Mouse (Mus musculus) cerebellum, adult 2 months (tissue): ENCODE data around the gene Rbck1. TPM values are rescaled to one million over a fixed set of nuclear protein-coding genes. Genes with fewer than 3 reads are reported as not detected.
A peak's percentile ranks its signal among the peaks of the same experiment; 100 is the strongest.

Experiments
- DNase-seq, 2 experiments: peaks; one replicate each; pipeline ENCODE4 v3.0.0; 2021
- H3K27ac ChIP-seq: fragments of 200-500 bp; 2 replicates; pipeline ENCODE4 v1.5.1; 2012; ENCODE audit warnings: low read length, control low read depth, inconsistent platforms; ENCODE audit not compliant: insufficient read depth
- H3K27me3 ChIP-seq: fragments of 200-500 bp; 2 replicates; pipeline ENCODE4 v1.6.1; 2012; ENCODE audit warnings: inconsistent platforms, mild to moderate bottlenecking, low read length, moderate library complexity; ENCODE audit not compliant: control insufficient read depth, insufficient read depth
- H3K4me1 ChIP-seq: fragments of 200-500 bp; 2 replicates; pipeline ENCODE4 v1.6.1; 2011; ENCODE audit warnings: low read length; ENCODE audit not compliant: control insufficient read depth, insufficient read depth
- H3K4me3 ChIP-seq: fragments of 200-500 bp; replicated peaks from 2 replicates; pipeline ENCODE3; 2011; ENCODE audit warnings: mild to moderate bottlenecking, low read depth, low read length, control low read depth; ENCODE audit not compliant: insufficient read depth
- CTCF ChIP-seq: fragments of 200-500 bp; IDR thresholded peaks from 2 replicates; pipeline ENCODE4 v1.5.1; 2011; ENCODE audit warnings: low read depth, mild to moderate bottlenecking, control low read depth, low read length, moderate library complexity, borderline replicate concordance; ENCODE audit not compliant: insufficient read depth
- POLR2A ChIP-seq: fragments of 200-500 bp; IDR thresholded peaks from 2 replicates; pipeline ENCODE4 v1.6.1; 2011; ENCODE audit warnings: low read length, control low read depth, borderline replicate concordance; ENCODE audit not compliant: insufficient read depth
- WGBS: fragments of 180-500 bp; shearing (Covaris S2); methylation state at CpG from one replicate; pipeline ENCODE4 v1.1.7; 2018; 5-methylcytosine and 5-hydroxymethylcytosine counted together
- polyA plus RNA-seq: library from polyadenylated mRNA; depleted of rRNA; stranded (reverse); fragments of >200 nt; gene quantifications from 2 replicates; pipeline ENCODE4 v1.2.3, GENCODE M21; 2012

Gene Rbck1
- polyA plus RNA-seq, 1 experiment = 208 TPM

- Histone ChIP-seq H3K27ac (no peak overlapping the region), H3K4me3 (no peak overlapping the region), H3K4me1 (peaks cover 3% of the 10 kb centered on the region; the same call in 1 of the 2 replicates), H3K27me3 (no peaks in the 10 kb centered on the region)
- DNase-seq = peak in 1 of 2 experiments; percentile 51
- TF ChIP-seq POLR2A = no peak
- no peak for TF ChIP-seq CTCF
- 25% methylated on average over 7 of the region's 7 CpGs for WGBS
Observed at GRCm38 (mm10) chr2:152312996-152313395, 19.5 kb downstream of the Rbck1 start.

DNA sequence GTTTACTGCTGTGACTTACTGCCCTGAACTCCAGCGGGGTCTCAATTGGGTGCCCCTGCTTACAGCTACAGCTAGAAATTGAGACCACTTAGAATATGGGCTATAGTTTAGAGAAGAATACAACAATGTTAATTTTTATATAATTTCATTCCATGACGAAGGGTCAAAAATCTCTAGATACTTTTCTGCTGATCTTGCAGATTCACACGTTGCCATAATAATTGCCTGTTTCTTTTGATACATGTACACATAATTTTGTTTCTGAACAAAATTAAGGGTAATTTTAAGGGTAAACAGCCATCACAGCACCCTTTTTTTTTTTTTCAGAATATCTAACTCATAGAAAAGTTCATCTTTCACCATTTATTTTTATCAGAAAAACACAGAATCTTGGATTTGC, 25.3 kb downstream of the Rbck1 start:
- no peak overlapping the region for H3K27ac ChIP-seq
- no peaks in the 10 kb centered on the region for H3K27me3 ChIP-seq
- TF ChIP-seq POLR2A (no peak), CTCF (no peak)
- no peak overlapping the region for H3K4me3 ChIP-seq
- DNase-seq = no peak
- WGBS = 92% methylated on average over 3 of the region's 3 CpGs
- no peaks in the 10 kb centered on the region for H3K4me1 ChIP-seq

DNA sequence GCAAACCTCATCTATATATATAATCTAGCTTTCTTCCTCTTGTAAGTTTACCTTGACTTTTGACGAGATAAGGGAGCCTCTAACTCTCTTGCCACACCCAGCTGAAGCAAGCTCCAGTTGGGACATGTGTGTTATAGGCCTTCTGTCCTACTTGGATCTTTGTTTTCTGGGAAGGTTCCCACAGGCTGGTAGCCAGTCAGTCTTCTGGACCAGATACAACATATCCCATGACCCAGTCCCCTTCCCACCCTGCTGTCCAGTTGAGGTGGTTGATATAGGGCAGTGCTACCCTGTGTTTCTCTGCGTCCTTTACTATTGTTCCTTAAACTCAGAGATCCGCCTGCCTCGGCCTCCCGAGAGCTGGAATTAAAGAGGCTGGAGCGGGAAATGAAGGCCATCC, 27.0 kb downstream of the Rbck1 start:
- H3K4me1 ChIP-seq = no peaks in the 10 kb centered on the region
- no peak for DNase-seq
- TF ChIP-seq POLR2A (no peak), CTCF (no peak)
- H3K27me3 ChIP-seq = no peaks in the 10 kb centered on the region
- no peak overlapping the region for H3K4me3 ChIP-seq
- no peak overlapping the region for H3K27ac ChIP-seq
- WGBS = 95% methylated on average over 6 of the region's 6 CpGs

- no peak overlapping the region for H3K4me3 ChIP-seq
- no peak for DNase-seq
- TF ChIP-seq CTCF = no peak
- no peak for TF ChIP-seq POLR2A
- H3K4me1 ChIP-seq = no peaks in the 10 kb centered on the region
- H3K27ac ChIP-seq = no peak overlapping the region
- H3K27me3 ChIP-seq = no peaks in the 10 kb centered on the region
- 82% methylated on average over 5 of the region's 5 CpGs for WGBS
Observed at GRCm38 (mm10) chr2:152303781-152304180, 28.7 kb downstream of the Rbck1 start.

- H3K27ac ChIP-seq = no peak overlapping the region
- DNase-seq = no peak
- H3K4me3 ChIP-seq = no peak overlapping the region
- 81% methylated on average over 2 of the region's 2 CpGs for WGBS
- no peaks in the 10 kb centered on the region for H3K4me1 ChIP-seq
- no peaks in the 10 kb centered on the region for H3K27me3 ChIP-seq
- TF ChIP-seq CTCF (no peak), POLR2A (no peak)
Observed at GRCm38 (mm10) chr2:152302862-152303261, 29.6 kb downstream of the Rbck1 start.

DNA sequence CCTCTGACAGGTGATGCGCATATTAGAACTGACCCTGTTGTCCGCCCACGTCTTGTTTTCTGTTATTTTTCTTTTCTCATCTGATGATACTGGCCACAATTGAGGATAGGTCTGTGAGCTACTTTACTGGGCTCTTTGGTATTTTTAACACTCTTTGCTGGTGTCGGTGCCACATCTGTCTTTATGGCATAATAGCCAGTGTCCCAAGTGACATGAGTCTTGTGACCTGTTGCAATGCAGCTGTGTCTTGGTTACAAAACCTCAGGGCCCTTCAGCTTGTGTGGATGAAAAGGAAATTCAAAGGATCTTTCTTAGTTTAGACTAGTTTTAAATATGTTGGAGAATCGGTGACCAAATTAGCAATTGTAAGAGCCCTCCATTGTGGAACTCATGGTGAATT, 37.9 kb downstream of the Rbck1 start:
- WGBS = 34% methylated on average over 5 of the region's 5 CpGs
- peaks cover 7% of the 10 kb centered on the region; the same call in 1 of the 2 replicates for H3K4me1 ChIP-seq
- no peak for TF ChIP-seq CTCF
- TF ChIP-seq POLR2A = no peak
- no peak for DNase-seq
- no peak overlapping the region for H3K27ac ChIP-seq
- H3K4me3 ChIP-seq = peak overlapping the region; percentile 88
- no peaks in the 10 kb centered on the region for H3K27me3 ChIP-seq

- TF ChIP-seq CTCF (no peak), POLR2A (peak; percentile 92)
Observed at GRCm38 (mm10) chr2:152293727-152294475, 38.6 kb downstream of the Rbck1 start, which contains the start of gene Tbc1d20. Gene Tbc1d20, plus strand, starts transcription at chr2:152293828.

DNA sequence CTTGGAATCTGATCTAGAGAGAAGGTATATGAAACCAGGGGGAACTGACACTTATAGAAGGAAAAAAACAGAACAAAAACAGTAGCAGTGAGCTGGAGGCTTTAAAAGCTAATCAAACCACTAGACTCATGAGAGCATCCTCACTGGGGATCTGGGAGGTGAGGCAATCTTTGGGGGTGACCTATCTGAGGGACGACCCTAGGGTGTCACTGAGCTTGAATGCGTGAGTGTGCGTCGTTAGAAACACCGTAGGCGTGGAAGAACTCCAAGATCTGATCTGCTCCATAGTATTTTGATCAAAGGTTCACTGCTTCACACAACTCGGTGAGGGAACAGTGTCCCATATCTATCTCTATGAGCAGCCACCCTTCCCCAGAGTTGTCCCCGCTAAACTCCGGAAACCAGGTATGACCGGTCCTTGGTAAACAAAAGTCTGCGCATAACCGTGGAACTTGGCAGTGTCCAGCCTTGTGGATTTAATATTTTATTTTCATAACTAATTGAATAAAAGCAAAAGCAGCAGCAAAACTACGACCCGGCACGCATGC, 39.2 kb downstream of the Rbck1 start:
- TF ChIP-seq POLR2A (no peak), CTCF (no peak)
- peak overlapping the region; percentile 1; the same call in 1 of the 2 replicates for H3K27ac ChIP-seq
- peak overlapping the region; percentile 88 for H3K4me3 ChIP-seq
- WGBS = under 1% methylated on average over 15 of the region's 15 CpGs
- no peak for DNase-seq
- H3K4me1 ChIP-seq = peaks cover 7% of the 10 kb centered on the region; the same call in 1 of the 2 replicates
- H3K27me3 ChIP-seq = no peaks in the 10 kb centered on the region

More at GRCm38 (mm10) chr2:152293727-152294475, 38.6 kb downstream of the Rbck1 start, which contains the start of gene Tbc1d20:
- Histone ChIP-seq H3K4me3 (peak within 1 kb of the TSS; percentile 88), H3K27ac (peak within 1 kb of the TSS; percentile 36), H3K27me3 (no peaks in the 10 kb centered on the region), H3K4me1 (peaks cover 7% of the 10 kb centered on the region; the same call in 1 of the 2 replicates)
- WGBS = 1% methylated on average over 69 of the region's 70 CpGs
- peak; percentile 93 for DNase-seq
